In genomic region chr1:160325542-160325941, GRCm38 (mm10) we compare ENCODE assay signal across 18 mouse cellular contexts.
DNase-seq lines count a peak whose midpoint lies in the region; ATAC-seq lines count a peak whose summit lies in the region.
"Had no signal": no experiment of that assay in that cellular context is flagged by ENCODE, and none has a peak within 500 bp of the region (broad histone marks: within the 10 kb centered on the region; RNA-seq: fewer than 3 reads in every experiment).

No protein-coding gene starts in this region.

- no peaks in the 10 kb centered on the region for H3K9me3 ChIP-seq in kidney, embryonic 16.5 days (ENCODE audit: low read length)
- no peaks in the 10 kb centered on the region for H3K9me3 ChIP-seq in liver, embryonic 11.5 days (ENCODE audit: control insufficient read depth, low read length)
- no peaks in the 10 kb centered on the region for H3K9me3 ChIP-seq in hindbrain, embryonic 11.5 days (ENCODE audit: control insufficient read depth, low read length)
- H3K9me3 ChIP-seq in forebrain, embryonic 13.5 days (replicated peaks), result no peaks in the 10 kb centered on the region
- H3K9me3 ChIP-seq: heart, embryonic 12.5 days had no signal

- no peak overlapping the region for H3K4me3 ChIP-seq in kidney, embryonic 16.5 days (ENCODE audit: low read length)
- H3K4me3 ChIP-seq in liver, embryonic 11.5 days (ENCODE audit: low read depth, low read length), result no peak overlapping the region
- H3K4me3 ChIP-seq in hindbrain, embryonic 11.5 days (ENCODE audit: low read depth, low read length), result no peak overlapping the region
- no peak overlapping the region for H3K4me3 ChIP-seq in forebrain, embryonic 13.5 days
- H3K4me3 ChIP-seq: heart, embryonic 12.5 days; myocyte had no signal

- no peaks in the 10 kb centered on the region for H3K36me3 ChIP-seq in kidney, embryonic 16.5 days (ENCODE audit: insufficient read depth, low read length)
- no peaks in the 10 kb centered on the region for H3K36me3 ChIP-seq in liver, embryonic 11.5 days (ENCODE audit: control insufficient read depth, insufficient read depth, low read length)
- H3K36me3 ChIP-seq in hindbrain, embryonic 11.5 days (ENCODE audit: control insufficient read depth, insufficient read depth, low read length), result no peaks in the 10 kb centered on the region
- no peaks in the 10 kb centered on the region for H3K36me3 ChIP-seq in forebrain, embryonic 13.5 days (ENCODE audit: poor library complexity, severe bottlenecking)
- H3K36me3 ChIP-seq: heart, embryonic 12.5 days had no signal

- no peak overlapping the region for H3K4me2 ChIP-seq in kidney, embryonic 16.5 days (replicated peaks; ENCODE audit: low read depth, low read length)
- H3K4me2 ChIP-seq in liver, embryonic 11.5 days, result peak overlapping the region; percentile 40
- H3K4me2 ChIP-seq in hindbrain, embryonic 11.5 days (replicated peaks; ENCODE audit: low read depth, low read length), result no peak overlapping the region
- no peak overlapping the region for H3K4me2 ChIP-seq in forebrain, embryonic 13.5 days
- H3K4me2 ChIP-seq: heart, embryonic 12.5 days; midbrain, embryonic 11.5 days had no signal

- ATAC-seq in kidney, embryonic 16.5 days (ENCODE audit: low FRiP score, low TSS enrichment), result no peak
- ATAC-seq in common myeloid progenitor, adult 5-6 weeks (replicated peaks; ENCODE audit: low read depth, poor library complexity, severe bottlenecking), result peak; percentile 59
- peak; percentile 67 for ATAC-seq in liver, embryonic 11.5 days (replicated peaks; ENCODE audit: low FRiP score)
- ATAC-seq in megakaryocyte progenitor cell, adult 5-6 weeks (replicated peaks; ENCODE audit: poor library complexity), result peak; percentile 52
- ATAC-seq in hindbrain, embryonic 11.5 days (ENCODE audit: low FRiP score), result no peak
- no peak for ATAC-seq in forebrain, embryonic 13.5 days
- ATAC-seq: CD4-positive, CD25-positive, alpha-beta regulatory T cell, adult 4 months had no signal

- no peaks in the 10 kb centered on the region for H3K27me3 ChIP-seq in kidney, embryonic 16.5 days (ENCODE audit: insufficient read depth, low read length)
- H3K27me3 ChIP-seq in liver, embryonic 11.5 days (replicated peaks; ENCODE audit: control insufficient read depth, insufficient read depth, low read length), result no peaks in the 10 kb centered on the region
- H3K27me3 ChIP-seq in hindbrain, embryonic 11.5 days (ENCODE audit: control insufficient read depth, insufficient read depth, low read length), result no peaks in the 10 kb centered on the region
- H3K27me3 ChIP-seq in forebrain, embryonic 13.5 days, result no peaks in the 10 kb centered on the region
- H3K27me3 ChIP-seq: heart, embryonic 12.5 days had no signal

- 0 out of 2 replicates have a peak, but pooled peaks cover 4% of the 10 kb centered on the region for H3K4me1 ChIP-seq in kidney, embryonic 16.5 days (ENCODE audit: insufficient read depth, low read length)
- H3K4me1 ChIP-seq in liver, embryonic 11.5 days (replicated peaks; ENCODE audit: control insufficient read depth, insufficient read depth, low read length), result peaks cover 25% of the 10 kb centered on the region
- no peaks in the 10 kb centered on the region for H3K4me1 ChIP-seq in hindbrain, embryonic 11.5 days (replicated peaks; ENCODE audit: control insufficient read depth, insufficient read depth, low read length)
- H3K4me1 ChIP-seq in forebrain, embryonic 13.5 days, result no peaks in the 10 kb centered on the region

- no peak overlapping the region for H3K9ac ChIP-seq in kidney, embryonic 16.5 days (replicated peaks; ENCODE audit: low read length)
- no peak overlapping the region for H3K9ac ChIP-seq in liver, embryonic 11.5 days (ENCODE audit: low read depth, low read length)
- H3K9ac ChIP-seq in hindbrain, embryonic 11.5 days (ENCODE audit: low read depth, low read length), result no peak overlapping the region
- no peak overlapping the region for H3K9ac ChIP-seq in forebrain, embryonic 13.5 days
- H3K9ac ChIP-seq: heart, embryonic 12.5 days had no signal

- WGBS in kidney, embryonic 16.5 days, result 45% methylated on average over 5 of the region's 5 CpGs
- WGBS in liver, embryonic 11.5 days, result 10% methylated on average over 5 of the region's 5 CpGs
- 63% methylated on average over 5 of the region's 5 CpGs for WGBS in hindbrain, embryonic 11.5 days
- WGBS in forebrain, embryonic 13.5 days, result 85% methylated on average over 5 of the region's 5 CpGs

- no peak overlapping the region for H3K27ac ChIP-seq in kidney, embryonic 16.5 days (ENCODE audit: low read length)
- peak overlapping the region; percentile 54 for H3K27ac ChIP-seq in liver, embryonic 11.5 days (ENCODE audit: low read depth, low read length)
- no peak overlapping the region for H3K27ac ChIP-seq in hindbrain, embryonic 11.5 days (ENCODE audit: low read depth, low read length)
- H3K27ac ChIP-seq in forebrain, embryonic 13.5 days, result no peak overlapping the region

- DNase-seq in kidney, postnatal 10 days, result peak; percentile 37
- no peak for DNase-seq in liver, embryonic 11.5 days (ENCODE audit: low spot score)
- DNase-seq in testis, postnatal 10 days (ENCODE audit: low spot score), result no peak
- DNase-seq in hindbrain, embryonic 11.5 days (ENCODE audit: low spot score), result no peak
- DNase-seq: adrenal gland, postnatal 10 days; cerebellum, postnatal 10 days; gastrocnemius, postnatal 36 days; heart, postnatal 4 days; layer of hippocampus, adult 9-11 months; lung, postnatal 10 days had no signal

Comparison
In these comparisons a context has a peak if more than half of its experiments do, and no peak if none do; other contexts are left out.
1. ATAC-seq: peak in common myeloid progenitor, adult 5-6 weeks (single experiment), liver, embryonic 11.5 days (single experiment) and megakaryocyte progenitor cell, adult 5-6 weeks (single experiment); none in kidney, embryonic 16.5 days (single experiment), hindbrain, embryonic 11.5 days (single experiment) and forebrain, embryonic 13.5 days (single experiment).